Mouse (Mus musculus) stomach, postnatal 0 days (tissue): ENCODE measurements around the gene Epha6. TPM values are rescaled to one million over a fixed set of nuclear protein-coding genes. Genes with fewer than 3 reads are reported as not detected.

Source experiments
- ATAC-seq: fragments of 200-750 bp; cut with Nextera tagmentation; 2 replicates; pipeline ENCODE4 v1.8.0; 2017; ENCODE audit not compliant: low FRiP score, low TSS enrichment
- DNase-seq: peaks from one replicate; pipeline ENCODE4 v3.0.0-alpha.2; 2016; ENCODE audit warnings: low spot score
- H3K27ac ChIP-seq: fragments of 300-500 bp; sonication (generic); replicated peaks from 2 replicates; pipeline ENCODE4 v1.5.1; 2014; ENCODE audit warnings: mild to moderate bottlenecking, control low read depth
- H3K27me3 ChIP-seq: fragments of 300-500 bp; sonication (generic); 2 replicates; pipeline ENCODE4 v1.6.1; 2014; ENCODE audit warnings: low read length; ENCODE audit not compliant: control insufficient read depth, insufficient read depth
- H3K36me3 ChIP-seq: fragments of 300-500 bp; sonication (generic); 2 replicates; pipeline ENCODE4 v1.6.1; 2014; ENCODE audit warnings: low read length, mixed read lengths; ENCODE audit not compliant: control insufficient read depth, insufficient read depth
- H3K4me1 ChIP-seq: fragments of 300-500 bp; sonication (generic); replicated peaks from 2 replicates; pipeline ENCODE4 v1.6.1; 2014; ENCODE audit warnings: antibody characterized with exemption; ENCODE audit not compliant: control insufficient read depth, insufficient read depth
- H3K4me2 ChIP-seq: fragments of 300-500 bp; sonication (generic); replicated peaks from 2 replicates; pipeline ENCODE4 v1.6.1; 2014; ENCODE audit warnings: low read depth, mild to moderate bottlenecking, control low read depth, moderate library complexity
- H3K4me3 ChIP-seq: fragments of 300-500 bp; sonication (generic); 2 replicates; pipeline ENCODE4 v1.5.1; 2014; ENCODE audit warnings: low read depth, low read length, control low read depth
- H3K9ac ChIP-seq: fragments of 300-500 bp; sonication (generic); 2 replicates; pipeline ENCODE4 v1.6.1; 2014; ENCODE audit warnings: mild to moderate bottlenecking, low read length, control low read depth, mixed read lengths
- H3K9me3 ChIP-seq: fragments of 300-500 bp; sonication (generic); 2 replicates; pipeline ENCODE4 v1.6.1; 2016; ENCODE audit warnings: low read length; ENCODE audit not compliant: control insufficient read depth
- CTCF ChIP-seq: IDR thresholded peaks from 2 replicates; pipeline ENCODE4 v1.5.1; 2016; ENCODE audit warnings: antibody characterized with exemption, low read depth, mild to moderate bottlenecking, moderate library complexity
- EP300 ChIP-seq: optimal IDR thresholded peaks from 2 replicates; pipeline ENCODE3; 2016; ENCODE audit warnings: antibody characterized with exemption
- WGBS: fragments of 180-500 bp; shearing (Covaris S2); extraction: QIAGEN DNeasy Blood & Tissue Kit; methylation state at CpG from one replicate; pipeline ENCODE4 v1.1.7; 2014; 5-methylcytosine and 5-hydroxymethylcytosine counted together
- polyA plus RNA-seq: library from polyadenylated mRNA; unstranded; fragments of >200 nt; fragmentation: Nextera tagmentation; extraction: Ambion mirVana; gene quantifications from 2 replicates; pipeline ENCODE4 v1.2.1, GENCODE M21; 2015

Gene Epha6
- polyA plus RNA-seq: 0.08 and 0.28 TPM in 2 replicates

DNA sequence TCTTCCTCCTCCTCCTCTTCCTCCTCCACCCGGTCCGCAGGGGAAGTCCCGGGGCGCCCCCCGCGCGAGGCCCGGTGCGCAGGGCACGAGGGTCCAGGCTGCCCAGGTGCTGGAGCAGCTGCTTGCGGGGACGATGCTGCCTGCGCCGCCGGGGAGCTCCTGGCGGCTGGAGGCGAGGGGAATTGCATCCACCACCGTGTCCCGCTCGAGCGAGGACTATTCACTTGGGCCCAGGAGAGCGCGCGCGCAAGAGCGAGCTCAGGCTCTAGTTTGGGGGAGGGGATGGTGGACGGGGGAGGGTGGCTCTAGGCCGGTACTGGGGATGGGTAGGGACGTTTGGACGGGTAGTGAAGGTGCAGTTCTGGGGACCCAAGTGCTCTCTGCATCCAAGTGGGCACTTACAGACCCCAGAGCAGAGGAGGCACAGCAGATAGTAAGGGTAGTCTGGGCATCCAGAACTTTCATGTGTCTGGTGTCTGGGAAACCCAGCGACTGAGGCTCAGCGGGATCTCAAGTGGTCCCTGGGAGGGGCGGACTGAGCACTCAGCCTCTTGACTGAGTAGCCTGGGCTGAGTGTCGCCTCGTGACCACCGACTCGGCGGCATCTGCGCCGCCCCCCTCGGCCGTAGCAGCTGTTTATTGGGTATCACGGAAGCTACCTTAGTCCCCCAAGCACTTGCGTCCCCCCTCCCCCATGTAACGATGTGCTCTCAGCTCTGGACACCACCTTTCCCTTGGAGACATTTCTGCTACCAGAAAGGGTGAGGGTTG lies at the start of gene Epha6:
Gene Epha6, minus strand, starts transcription at position 471 of the 771 bp plus-strand sequence.
- Histone ChIP-seq H3K36me3 (no peaks in the 10 kb centered on the region), H3K27ac (no peak within 1 kb of the TSS), H3K9me3 (no peaks in the 10 kb centered on the region), H3K4me2 (peak within 1 kb of the TSS; percentile 50), H3K27me3 (peaks cover 3% of the 10 kb centered on the region; the same call in 1 of the 2 replicates), H3K4me1 (0 out of 2 replicates have a peak, but pooled peaks cover 2% of the 10 kb centered on the region), H3K4me3 (peak within 1 kb of the TSS; percentile 31), H3K9ac (no peak within 1 kb of the TSS)
- TF ChIP-seq EP300: no peak
- no peak for TF ChIP-seq CTCF
- under 1% methylated on average over 44 of the region's 45 CpGs for WGBS
- DNase-seq (peak; percentile 16), ATAC-seq (peak; percentile 45; the same call in 1 of the 2 replicates)

- Histone ChIP-seq H3K4me1 (no peaks in the 10 kb centered on the region), H3K27ac (no peak overlapping the region), H3K27me3 (no peaks in the 10 kb centered on the region), H3K9me3 (no peaks in the 10 kb centered on the region), H3K4me3 (no peak overlapping the region), H3K36me3 (no peaks in the 10 kb centered on the region), H3K4me2 (no peak overlapping the region), H3K9ac (no peak overlapping the region)
- no peak for TF ChIP-seq EP300
- TF ChIP-seq CTCF: no peak
- no peak for ATAC-seq
- no peak for DNase-seq
Observed at GRCm38 (mm10) chr16:60651716-60652115, 46.4 kb upstream of the Epha6 start.

DNA sequence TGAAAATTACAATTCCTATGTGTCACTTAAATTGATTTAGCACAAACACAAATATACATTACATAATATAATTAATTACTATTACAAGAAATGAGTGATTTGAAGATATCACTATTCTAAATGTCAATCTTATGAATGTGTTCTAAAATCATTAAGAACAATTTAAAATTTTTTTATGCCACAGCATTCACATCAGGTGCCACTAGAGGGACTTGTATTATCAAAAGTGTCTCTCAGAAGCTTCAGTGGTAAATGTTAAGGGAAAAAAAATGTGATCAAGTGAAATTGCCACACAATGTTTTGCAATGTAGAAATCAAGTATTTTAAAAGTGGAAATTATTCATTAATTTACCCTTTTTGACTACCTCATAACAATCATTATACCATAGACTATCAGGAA lies 22.8 kb upstream of the Epha6 start:
- TF ChIP-seq CTCF: no peak
- no peak for TF ChIP-seq EP300
- H3K4me3 ChIP-seq: no peak overlapping the region
- no peak overlapping the region for H3K9ac ChIP-seq
- no peak overlapping the region for H3K27ac ChIP-seq
- no peaks in the 10 kb centered on the region for H3K27me3 ChIP-seq
- H3K9me3 ChIP-seq: no peaks in the 10 kb centered on the region
- no peaks in the 10 kb centered on the region for H3K4me1 ChIP-seq
- H3K4me2 ChIP-seq: no peak overlapping the region
- no peak for DNase-seq
- ATAC-seq: no peak
- H3K36me3 ChIP-seq: no peaks in the 10 kb centered on the region

- DNase-seq: peak; percentile 60
- peak; percentile 64 for TF ChIP-seq CTCF
- TF ChIP-seq EP300: no peak
- peak; percentile 59; the same call in 1 of the 2 replicates for ATAC-seq
- peaks cover 3% of the 10 kb centered on the region; the same call in 1 of the 2 replicates for H3K27me3 ChIP-seq
- H3K4me1 ChIP-seq: 0 out of 2 replicates have a peak, but pooled peaks cover 2% of the 10 kb centered on the region
- H3K9me3 ChIP-seq: no peaks in the 10 kb centered on the region
- WGBS: 1% methylated on average over 38 of the region's 38 CpGs
- peak overlapping the region; percentile 50 for H3K4me2 ChIP-seq
- H3K9ac ChIP-seq: no peak overlapping the region
- H3K27ac ChIP-seq: no peak overlapping the region
- H3K36me3 ChIP-seq: no peaks in the 10 kb centered on the region
- peak overlapping the region; percentile 31 for H3K4me3 ChIP-seq
Observed at GRCm38 (mm10) chr16:60605832-60606583, 677 bp upstream of the Epha6 start.

- WGBS: under 1% methylated on average over 10 of the region's 10 CpGs
- no peak for ATAC-seq
- Histone ChIP-seq H3K4me1 (0 out of 2 replicates have a peak, but pooled peaks cover 2% of the 10 kb centered on the region), H3K4me3 (peak overlapping the region; percentile 31), H3K4me2 (peak overlapping the region; percentile 50), H3K36me3 (no peaks in the 10 kb centered on the region), H3K9me3 (no peaks in the 10 kb centered on the region), H3K27ac (no peak overlapping the region), H3K27me3 (peaks cover 3% of the 10 kb centered on the region; the same call in 1 of the 2 replicates), H3K9ac (no peak overlapping the region)
- no peak for DNase-seq
- no peak for TF ChIP-seq EP300
- no peak for TF ChIP-seq CTCF
Observed at GRCm38 (mm10) chr16:60604613-60605012, 718 bp downstream of the Epha6 start.
